Mouse (Mus musculus): ENCODE measurements around the gene Ipp. TPM values are rescaled to one million over a fixed set of nuclear protein-coding genes. Genes with fewer than 3 reads are reported as not detected.

Gene Ipp
- 10 to 100 TPM; 14.5 to 18.4 TPM for total RNA-seq (2021)
- long read RNA-seq, experiment 1, transcript Ipp-202 (9 exons, 2,118 nt), result major isoform, 7 of 12 reads
- long read RNA-seq, experiment 1, partial matches to known transcripts, result 1 of 12 reads
- long read RNA-seq, experiment 1, other reads (novel, unspliced or antisense), result 4 of 12 reads
- long read RNA-seq, experiment 2, transcript Ipp-202 (9 exons, 2,118 nt), result major isoform, 10 of 19 reads
- long read RNA-seq, experiment 2, partial matches to known transcripts, result 3 of 19 reads
- long read RNA-seq, experiment 2, other reads (novel, unspliced or antisense), result 6 of 19 reads

DNA sequence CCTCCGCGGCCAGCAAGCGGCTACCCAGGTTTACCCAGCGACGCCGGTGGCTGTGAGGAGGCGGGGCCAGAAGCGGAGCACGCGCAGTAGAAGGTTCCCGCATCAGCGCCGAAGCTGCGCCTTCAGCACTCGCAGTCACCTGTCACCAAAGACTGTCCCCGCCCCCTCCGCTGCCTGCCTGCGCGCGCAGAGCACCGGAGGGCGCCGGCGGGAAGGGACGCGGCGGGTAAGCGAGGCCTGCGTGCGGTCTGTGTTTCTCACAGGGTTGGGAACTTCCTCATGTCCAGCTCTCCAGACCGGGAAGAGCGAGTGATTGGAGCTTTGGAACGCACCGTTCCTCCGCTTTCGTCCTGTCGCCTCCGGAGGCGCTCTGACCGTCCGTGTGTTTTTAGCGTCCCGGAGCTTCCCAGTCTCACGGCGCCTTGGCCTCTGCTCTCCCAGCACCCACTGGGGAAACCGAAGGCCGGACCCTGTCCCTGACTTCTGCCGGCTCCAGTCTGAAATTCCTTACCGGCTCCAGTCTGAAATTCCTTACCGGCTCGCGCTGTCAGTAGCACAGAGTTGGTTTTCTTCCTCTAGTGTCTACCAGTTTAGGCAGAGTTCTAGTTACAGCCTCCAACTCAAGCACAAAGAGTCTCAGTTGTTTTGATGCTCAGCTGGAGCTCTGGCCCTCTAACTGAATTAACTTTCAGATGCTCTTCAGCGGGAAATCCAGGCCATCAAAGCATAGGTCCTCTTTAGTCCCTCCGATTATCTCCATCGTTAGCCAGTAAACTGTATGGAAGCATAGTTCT is at the start of gene Ipp:
TSS of gene Ipp (plus strand) at position 125 of the 794 bp plus-strand sequence.
- peak; percentile 85 to 92 for DNase-seq (ENCODE audit: low spot score in 2 of 2)

GRCm38 (mm10) chr4:116461943-116462342 is 45.4 kb upstream of the Ipp start:
- DNase-seq (ENCODE audit: low spot score in 2 of 2), result no peak

DNA sequence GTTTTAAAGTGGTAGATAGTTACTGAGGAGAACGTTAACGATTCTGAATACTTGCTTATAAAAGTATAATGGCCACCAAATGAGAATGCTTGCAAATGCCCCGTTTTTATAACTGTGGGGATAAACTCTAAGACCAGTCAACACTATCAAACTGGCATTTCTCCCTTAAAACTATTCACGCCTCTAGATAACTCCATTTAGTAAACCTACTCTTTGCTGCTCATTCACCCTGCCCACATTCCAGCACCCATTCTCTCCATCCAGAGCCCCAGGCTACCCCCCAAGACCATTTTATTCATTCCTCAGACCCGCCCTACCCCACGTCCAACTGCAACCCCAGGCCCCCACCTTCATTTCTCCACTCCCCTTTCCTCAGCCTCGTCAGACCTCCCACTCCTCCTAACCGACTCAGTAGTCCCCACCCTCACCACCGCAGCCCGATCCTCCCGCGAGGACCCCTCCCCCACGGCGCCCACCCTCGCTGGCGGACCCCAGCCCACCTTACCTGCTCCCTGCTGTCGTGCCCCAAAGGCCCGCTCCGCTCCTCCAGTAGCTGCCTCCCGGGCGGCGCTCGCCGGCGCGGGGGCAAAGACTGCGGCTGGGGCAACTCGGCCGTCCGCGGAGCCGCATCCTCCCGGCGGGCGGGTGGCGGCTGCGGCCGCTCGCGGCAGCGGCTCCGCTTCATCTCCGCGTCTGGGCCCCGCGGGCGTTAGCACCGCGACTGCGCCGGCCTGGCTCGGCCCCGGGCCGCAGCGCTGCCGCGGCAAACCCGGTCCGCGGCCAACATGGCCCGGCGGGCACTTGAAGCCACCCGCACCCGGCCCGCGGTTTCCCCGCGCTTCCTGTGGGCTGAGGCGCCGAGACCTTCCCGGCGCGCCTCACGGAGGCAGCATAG is 43.9 kb upstream of the Ipp start:
- DNase-seq (ENCODE audit: low spot score in 2 of 2), result peak; percentile 42 to 54

DNA sequence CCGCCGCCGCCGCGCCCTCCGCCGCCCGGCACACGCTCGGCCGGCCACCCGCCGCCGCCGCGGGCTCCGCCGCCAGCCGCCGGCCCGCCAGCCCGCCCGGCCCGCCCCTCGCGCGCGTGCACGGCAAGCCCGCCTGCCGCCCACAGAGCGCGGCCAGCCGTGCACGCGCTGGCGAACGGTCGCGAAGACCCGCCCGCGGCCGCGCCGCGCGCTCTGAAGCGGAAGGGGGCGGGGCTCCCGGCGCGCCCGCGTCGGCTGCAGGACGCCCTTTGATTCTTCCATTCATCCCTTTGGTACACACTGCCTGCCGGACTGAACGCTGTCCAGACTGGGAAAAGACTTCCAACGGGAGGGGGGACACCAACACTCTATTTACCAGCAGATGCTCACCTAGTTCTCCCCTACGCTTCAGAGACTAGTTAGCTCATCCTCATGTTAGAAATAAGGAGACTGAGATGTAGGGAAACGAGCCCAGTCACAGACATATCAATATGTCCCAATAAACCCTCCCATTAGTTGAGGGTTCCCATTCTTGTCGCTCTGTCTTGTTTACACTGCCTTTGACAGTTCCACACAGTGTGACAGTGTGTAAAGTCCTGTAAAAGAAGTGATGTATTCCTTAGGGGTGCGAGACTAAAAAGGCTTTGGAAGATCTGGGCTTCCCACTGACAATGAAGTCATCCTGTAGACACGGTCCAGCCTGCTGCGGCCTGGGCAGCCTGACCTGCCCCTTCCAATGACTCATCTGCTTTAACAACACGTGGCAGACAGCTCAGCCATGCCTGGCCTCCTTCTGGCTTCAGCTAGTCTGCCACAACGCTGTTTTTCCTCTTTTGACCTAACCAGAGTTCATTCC is 43.0 kb upstream of the Ipp start, which contains the start of gene Mast2:
TSS of gene Mast2 (minus strand) at position 58 of the 856 bp plus-strand sequence.
- DNase-seq (ENCODE audit: low spot score in 2 of 2), result peak; percentile 81 to 86

DNA sequence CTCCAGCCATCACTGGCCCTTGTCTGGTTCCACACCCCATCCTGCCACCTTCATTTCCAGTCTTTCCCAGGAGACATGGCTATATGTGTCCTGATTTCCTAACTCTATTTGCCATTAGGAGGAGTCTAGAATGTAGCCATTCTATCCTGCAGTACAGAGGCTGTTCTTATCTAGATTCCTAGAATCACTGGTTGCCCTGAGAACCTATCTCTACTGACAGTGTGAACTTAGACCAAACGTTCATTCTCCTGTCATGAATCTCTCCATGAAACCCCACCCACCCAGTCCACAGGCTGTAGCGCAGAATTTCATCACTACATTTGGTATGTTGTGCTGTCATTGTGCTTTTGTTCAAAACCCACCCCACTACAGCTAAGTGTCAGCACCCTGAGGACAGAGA is 26.0 kb upstream of the Ipp start:
- no peak for DNase-seq (ENCODE audit: low spot score in 2 of 2)

GRCm38 (mm10) chr4:116483476-116483875 is 23.9 kb upstream of the Ipp start:
- peak in 1 of 2 experiments; percentile 34 for DNase-seq (ENCODE audit: low spot score in 2 of 2)

- peak in 1 of 2 experiments; percentile 10 for DNase-seq (ENCODE audit: low spot score in 2 of 2)
Measured at GRCm38 (mm10) chr4:116491119-116491536, 16.2 kb upstream of the Ipp start.

DNA sequence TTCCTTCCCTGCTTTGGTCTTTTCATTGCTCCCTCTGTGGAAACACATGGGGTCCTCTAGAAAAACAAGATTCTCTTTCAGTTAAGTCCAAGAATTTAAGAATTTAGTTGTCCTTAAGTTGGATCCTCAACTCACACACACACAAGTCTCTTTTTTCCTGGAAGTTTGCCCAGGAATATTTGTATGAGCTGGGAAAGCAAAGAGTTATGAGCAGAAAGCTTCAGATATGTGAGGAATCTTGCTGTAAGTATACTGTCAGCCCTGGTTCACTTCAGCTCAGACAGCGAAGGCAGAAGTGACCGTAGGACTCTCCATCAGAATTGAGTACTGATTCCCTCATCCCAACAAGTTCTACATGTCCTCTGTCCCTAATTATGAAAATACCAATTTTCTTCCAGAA is 15.5 kb upstream of the Ipp start:
- no peak for DNase-seq (ENCODE audit: low spot score in 2 of 2)

- DNase-seq (ENCODE audit: low spot score in 2 of 2), result no peak
Measured at GRCm38 (mm10) chr4:116492460-116492859, 14.9 kb upstream of the Ipp start.

GRCm38 (mm10) chr4:116493646-116494045 is 13.7 kb upstream of the Ipp start:
- no peak for DNase-seq (ENCODE audit: low spot score in 2 of 2)

DNA sequence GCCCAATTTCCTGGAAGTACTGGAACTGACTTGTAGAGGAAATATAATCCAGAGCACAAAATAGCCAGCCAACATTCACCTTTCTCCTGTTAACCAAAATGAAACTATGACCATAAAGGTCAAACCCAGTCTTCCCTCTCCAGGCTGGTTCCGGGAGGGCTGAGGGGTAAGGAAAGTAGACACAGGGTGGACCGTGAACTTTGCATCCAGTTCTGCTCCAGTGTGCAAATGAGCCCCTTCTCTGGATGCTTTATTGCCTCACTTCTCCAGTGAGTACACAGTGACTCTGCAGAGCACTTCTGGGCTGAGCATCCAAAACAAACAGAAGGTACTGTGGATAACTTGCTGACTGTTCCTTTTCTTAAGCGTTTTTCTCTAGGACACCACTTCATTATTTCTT is 7.4 kb upstream of the Ipp start:
- no peak for DNase-seq (ENCODE audit: low spot score in 2 of 2)

GRCm38 (mm10) chr4:116506886-116507424 is 394 bp upstream of the Ipp start:
- peak in 1 of 2 experiments; percentile 9 for DNase-seq (ENCODE audit: low spot score in 2 of 2)

- DNase-seq (ENCODE audit: low spot score in 2 of 2), result no peak
Measured at GRCm38 (mm10) chr4:116531109-116531508, 23.8 kb downstream of the Ipp start.

GRCm38 (mm10) chr4:116536351-116536750 is 29.0 kb downstream of the Ipp start:
- DNase-seq (ENCODE audit: low spot score in 2 of 2), result no peak

DNA sequence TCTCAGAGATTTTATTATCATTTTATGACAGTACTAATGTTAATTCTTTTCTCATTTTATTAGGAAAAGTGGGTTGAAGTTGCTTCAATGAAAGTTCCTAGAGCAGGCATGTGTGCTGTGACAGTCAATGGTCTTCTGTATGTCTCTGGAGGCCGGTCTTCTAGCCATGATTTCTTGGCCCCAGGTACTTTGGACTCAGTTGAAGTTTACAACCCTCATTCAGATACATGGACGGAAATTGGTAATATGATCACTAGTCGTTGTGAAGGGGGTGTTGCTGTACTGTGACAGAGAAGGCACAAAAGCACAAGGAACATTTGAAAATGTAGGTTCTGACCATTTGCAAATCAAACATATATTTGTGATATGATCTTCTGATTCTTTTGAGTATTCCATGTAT is 30.4 kb downstream of the Ipp start:
- DNase-seq (ENCODE audit: low spot score in 2 of 2), result no peak

DNA sequence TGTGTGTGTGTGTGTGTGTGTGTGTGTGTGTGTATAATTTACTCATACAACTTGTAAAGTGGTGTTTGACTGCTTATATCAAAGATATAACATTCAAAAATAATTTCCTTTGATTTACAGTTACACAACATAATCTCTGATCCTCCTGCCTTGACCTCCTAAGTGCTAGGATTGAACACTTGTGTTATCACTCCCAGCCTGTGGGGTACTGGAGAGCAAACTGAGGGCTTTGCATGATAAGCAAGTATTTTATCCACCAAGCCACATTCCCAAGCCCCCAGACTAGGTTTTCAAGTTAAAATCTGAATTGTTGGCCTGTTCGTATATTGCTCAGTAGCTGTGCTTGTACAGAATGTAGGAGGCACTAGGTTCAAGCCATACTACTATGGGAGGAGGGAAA is 43.1 kb downstream of the Ipp start:
- DNase-seq (ENCODE audit: low spot score in 2 of 2), result no peak

DNA sequence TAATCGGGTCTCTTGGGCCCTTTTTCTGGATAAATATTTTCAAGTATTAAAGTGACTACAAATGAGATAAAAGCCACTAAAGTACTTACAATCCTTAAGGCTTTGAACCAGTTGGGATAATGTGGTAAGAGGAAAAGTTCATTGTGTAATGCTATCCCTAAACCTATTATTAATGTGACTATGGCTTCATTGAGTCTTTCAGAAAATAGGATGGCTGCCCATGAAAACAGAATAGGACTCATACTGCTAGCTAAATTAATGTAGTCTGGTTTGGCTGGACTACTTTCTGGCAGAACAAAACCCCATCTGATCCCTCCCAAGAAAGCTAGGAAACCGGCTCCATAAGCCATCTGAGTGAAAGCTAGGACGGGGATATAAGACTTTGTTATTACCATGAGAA is 45.7 kb downstream of the Ipp start:
- no peak for DNase-seq (ENCODE audit: low spot score in 2 of 2)

- peak; percentile 40 to 73 for DNase-seq (ENCODE audit: low spot score in 2 of 2)
Measured at GRCm38 (mm10) chr4:116555413-116556300, 48.3 kb downstream of the Ipp start, which contains the start of gene Tmem69. Tmem69 (minus strand) TSS chr4:116555936.

All from gastrocnemius, postnatal 4 days (tissue).